Mouse (Mus musculus): ENCODE measurements around the gene Slc17a3.

DNA sequence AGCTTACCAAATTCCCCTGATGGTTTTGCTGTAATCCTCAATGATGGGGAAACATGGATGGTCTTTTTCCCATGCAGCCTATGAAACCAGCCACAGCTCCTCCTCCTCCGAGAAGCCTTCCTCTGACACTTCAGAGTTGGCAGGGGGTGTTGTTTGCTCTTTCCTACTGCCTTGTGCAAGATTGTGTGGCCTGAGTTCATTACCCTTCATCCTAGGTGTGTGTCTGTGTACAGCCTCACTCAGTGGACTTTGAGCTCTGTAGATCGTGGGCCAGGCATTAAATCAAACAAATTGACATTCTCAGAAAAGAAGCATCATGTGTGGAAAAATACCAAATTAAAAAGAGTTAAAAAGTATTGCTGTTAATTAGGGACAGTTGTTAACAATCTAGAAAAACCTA is 34.7 kb upstream of the Slc17a3 start:
- TF ChIP-seq CTCF (IDR thresholded peaks at IDR 0.05; ENCODE audit: borderline replicate concordance, insufficient read depth, low read length) (no peak), POLR2A (IDR thresholded peaks at IDR 0.05; ENCODE audit: low read depth, low read length) (no peak)
